Mouse (Mus musculus) ES-E14 (cell line): ENCODE results near the gene Cacna1h. TPM values are rescaled to one million over a fixed set of nuclear protein-coding genes. Genes with fewer than 3 reads are reported as not detected.
A peak's percentile ranks its signal among the peaks of the same experiment; 100 is the strongest.

Source experiments
- DNase-seq: peaks from one replicate; pipeline ENCODE4 v3.0.0-alpha.2; 2013; ENCODE audit warnings: low read depth, low spot score
- H3K27ac ChIP-seq: 2 replicates; pipeline ENCODE4 v1.5.1; 2012; ENCODE audit warnings: low read depth, mild to moderate bottlenecking, low read length, moderate library complexity, mixed read lengths; ENCODE audit not compliant: poor library complexity, insufficient read depth, severe bottlenecking
- H3K36me3 ChIP-seq: 2 replicates; pipeline ENCODE4 v1.6.1; 2012; ENCODE audit warnings: mild to moderate bottlenecking, low read length, moderate library complexity, mixed read lengths; ENCODE audit not compliant: control insufficient read depth, poor library complexity, insufficient read depth, severe bottlenecking
- H3K4me1 ChIP-seq, 2 experiments: fragments of 150-350 bp in 1 of 2; sonication (generic) in 1 of 2; 2 replicates each; pipeline ENCODE4 v1.6.1; 2012; ENCODE audit warnings: low read length in 2 of 2, mild to moderate bottlenecking in 1 of 2, mixed read lengths in 1 of 2; ENCODE audit not compliant: control insufficient read depth in 2 of 2, insufficient read depth in 2 of 2, poor library complexity in 1 of 2
- H3K4me3 ChIP-seq, 2 experiments: fragments of 150-350 bp in 1 of 2; sonication (generic) in 1 of 2; 2 replicates each; pipeline ENCODE4 v1.5.1; 2012; ENCODE audit warnings: low read length in 2 of 2, low read depth in 1 of 2, mild to moderate bottlenecking in 1 of 2, mixed read lengths in 1 of 2; ENCODE audit not compliant: insufficient read depth in 1 of 2, poor library complexity in 1 of 2, severe bottlenecking in 1 of 2
- H3K9ac ChIP-seq: 2 replicates; pipeline ENCODE4 v1.6.1; 2012; ENCODE audit warnings: low read depth, mild to moderate bottlenecking, low read length, mixed read lengths; ENCODE audit not compliant: poor library complexity, insufficient read depth, severe bottlenecking
- H3K9me3 ChIP-seq: fragments of 150-350 bp; sonication (generic); 2 replicates; pipeline ENCODE4 v1.6.1; 2012; ENCODE audit warnings: low read depth, mild to moderate bottlenecking, low read length; ENCODE audit not compliant: control insufficient read depth, insufficient read depth
- CHD2 ChIP-seq: IDR thresholded peaks from 2 replicates; pipeline ENCODE4 v1.6.1; 2014; ENCODE audit warnings: mild to moderate bottlenecking, low read depth, low read length, inconsistent platforms
- HCFC1 ChIP-seq: IDR thresholded peaks from 2 replicates; pipeline ENCODE4 v1.6.1; 2012; ENCODE audit warnings: low read length, inconsistent platforms, borderline replicate concordance; ENCODE audit not compliant: insufficient read depth
- MAFK ChIP-seq: IDR thresholded peaks from 2 replicates; pipeline ENCODE4 v1.6.1; 2014; ENCODE audit warnings: mild to moderate bottlenecking, low read depth, low read length, inconsistent platforms; ENCODE audit not compliant: insufficient read depth
- ZC3H11A ChIP-seq: IDR thresholded peaks from 2 replicates; pipeline ENCODE4 v1.6.1; 2012; ENCODE audit warnings: low read depth, mild to moderate bottlenecking, inconsistent platforms, low read length, borderline replicate concordance
- ZNF384 ChIP-seq: IDR thresholded peaks from 2 replicates; pipeline ENCODE4 v1.6.1; 2012; ENCODE audit warnings: low read depth, low read length, inconsistent platforms
- in situ Hi-C, 2 experiments: fragments of 600-800 bp; cut with MboI; formaldehyde crosslinking; loops; one replicate each; pipeline ENCODE4 v1.15.1; 2025; ENCODE audit warnings: low sequenced_read_pairs in 2 of 2, inconsistent platforms in 1 of 2; ENCODE audit not compliant: unreplicated experiment in 2 of 2
- total RNA-seq: library from RNA; depleted of rRNA; stranded (reverse); fragments of 300-350 nt; gene quantifications from 2 replicates; pipeline ENCODE4 v1.2.3, GENCODE M21; 2012

The Cacna1h gene
- total RNA-seq, 1 experiment: 2.1 TPM

GRCm38 (mm10) chr17:25442889-25443288 lies 9.3 kb upstream of the Cacna1h start:
- DNase-seq: no peak
- H3K36me3 ChIP-seq: no peaks in the 10 kb centered on the region
- H3K27ac ChIP-seq: no peak overlapping the region
- no peaks in the 10 kb centered on the region for H3K9me3 ChIP-seq
- TF ChIP-seq ZC3H11A (no peak), MAFK (no peak), ZNF384 (no peak), CHD2 (no peak), HCFC1 (no peak)
- in situ Hi-C loops: no loop called here
- no peak overlapping the region for H3K9ac ChIP-seq
- no peaks in the 10 kb centered on the region for H3K4me1 ChIP-seq
- no peak overlapping the region for H3K4me3 ChIP-seq

GRCm38 (mm10) chr17:25441417-25441816 lies 7.8 kb upstream of the Cacna1h start:
- no peak overlapping the region for H3K27ac ChIP-seq
- DNase-seq: no peak
- no peaks in the 10 kb centered on the region for H3K9me3 ChIP-seq
- H3K9ac ChIP-seq: no peak overlapping the region
- in situ Hi-C loops: no loop called here
- TF ChIP-seq HCFC1 (no peak), MAFK (no peak), ZC3H11A (no peak), CHD2 (no peak), ZNF384 (no peak)
- no peaks in the 10 kb centered on the region for H3K4me1 ChIP-seq
- no peak overlapping the region for H3K4me3 ChIP-seq
- no peaks in the 10 kb centered on the region for H3K36me3 ChIP-seq

DNA sequence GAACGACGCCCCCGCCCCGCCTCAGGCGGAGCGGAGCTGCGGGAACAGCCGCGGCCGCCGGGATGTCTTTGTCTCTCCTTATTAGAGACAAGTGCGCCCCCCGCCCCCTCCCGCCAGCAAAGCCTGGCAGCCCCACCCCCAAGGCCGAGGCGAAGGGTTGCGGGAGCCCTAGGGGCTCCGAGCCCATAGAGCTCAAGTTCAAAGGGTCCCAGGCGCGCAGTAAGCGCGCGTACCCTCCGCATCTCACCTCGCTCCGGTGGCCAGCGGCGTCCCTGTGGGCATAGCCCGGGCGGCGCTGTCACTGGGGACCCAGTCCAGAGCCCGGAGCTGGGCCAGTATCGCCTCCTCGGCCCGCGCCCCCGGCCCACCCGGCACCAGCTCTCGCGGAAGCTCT lies 363 bp downstream of the Cacna1h start:
- Histone ChIP-seq H3K4me3 (peak overlapping the region; percentile 83 to 98), H3K9ac (peak overlapping the region; percentile 63), H3K27ac (no peak overlapping the region), H3K4me1 (peaks cover 0 to 6% of the 10 kb centered on the region in 2 experiments; a peak in 2 of 4 replicates), H3K36me3 (no peaks in the 10 kb centered on the region), H3K9me3 (no peaks in the 10 kb centered on the region)
- in situ Hi-C loops: no loop called here
- peak; percentile 8 for DNase-seq
- TF ChIP-seq HCFC1: no peak
- TF ChIP-seq ZNF384: no peak
- no peak for TF ChIP-seq CHD2
- TF ChIP-seq MAFK: no peak
- no peak for TF ChIP-seq ZC3H11A

GRCm38 (mm10) chr17:25432433-25433181 lies 976 bp downstream of the Cacna1h start:
- no peak overlapping the region for H3K27ac ChIP-seq

More at GRCm38 (mm10) chr17:25432433-25433181, 976 bp downstream of the Cacna1h start:
- Histone ChIP-seq H3K9me3 (no peaks in the 10 kb centered on the region), H3K4me3 (peak overlapping the region; percentile 83 to 98), H3K9ac (peak overlapping the region; percentile 54), H3K36me3 (no peaks in the 10 kb centered on the region), H3K4me1 (peaks cover 0 to 6% of the 10 kb centered on the region in 2 experiments; a peak in 2 of 4 replicates)
- TF ChIP-seq MAFK (no peak), CHD2 (no peak), ZNF384 (no peak), ZC3H11A (no peak), HCFC1 (no peak)
- in situ Hi-C loops: no loop called here
- peak; percentile 15 for DNase-seq
